Mouse (Mus musculus) layer of hippocampus, postnatal 36 days (tissue): ENCODE data around the gene Plin5. TPM values are rescaled to one million over a fixed set of nuclear protein-coding genes. Genes with fewer than 3 reads are reported as not detected.
"Not testable (repeated sequence)": the region's sequence is repeated elsewhere in the genome, so short reads cannot be mapped to it uniquely, and the experiment has no call there.

Source experiments
- DNase-seq, 2 experiments: peaks; one replicate each; pipeline ENCODE4 v3.0.0; 2022
- total RNA-seq, 2 experiments: library from RNA; stranded (reverse); gene quantifications; 2 replicates each; pipeline ENCODE4 v1.2.3; 2021

The Plin5 gene
- total RNA-seq, 2 experiments from 2014 or later = 0.40 to 0.63 TPM

GRCm38 (mm10) chr17:56066451-56066850 lies 50.9 kb downstream of the Plin5 start:
- no peak for DNase-seq

GRCm38 (mm10) chr17:56065715-56066114 lies 51.7 kb downstream of the Plin5 start:
- not testable (repeated sequence) for DNase-seq

- DNase-seq = no peak
These were observed 55.3 kb downstream of the Plin5 start for GRCm38 (mm10) chr17:56062081-56062480.

Other genes starting within 250 kb of the Plin5 start
- gene Zfp119a, start 238.7 kb downstream of the Plin5 start, total RNA-seq = 1 to 10 TPM; 6.0 to 6.5 TPM
- gene Zfp959, start 225.5 kb downstream of the Plin5 start, total RNA-seq = 1 to 10 TPM; 8.7 to 9.3 TPM
- gene Zfp119b, start 168.1 kb downstream of the Plin5 start, total RNA-seq = 1 to 10 TPM; 3.4 to 5.4 TPM
- 1 to 10 TPM; 1.1 to 1.2 TPM for gene Ebi3, start 165.0 kb downstream of the Plin5 start, total RNA-seq
- 10 to 100 TPM; 17.4 to 20.5 TPM for gene Yju2, start 158.5 kb downstream of the Plin5 start, total RNA-seq
- 10 to 100 TPM; 24.4 to 26.8 TPM for gene Shd, start 147.1 kb downstream of the Plin5 start, total RNA-seq
- gene Fsd1, start 131.1 kb downstream of the Plin5 start, total RNA-seq = 10 to 100 TPM; 70.1 to 75.8 TPM
- gene Stap2, start 112.0 kb downstream of the Plin5 start, total RNA-seq = 1 to 10 TPM; 2.1 TPM
- 100 to 1,000 TPM in 1 of 2 experiments, 10 to 100 TPM in 1; 95.5 to 102 TPM for gene Mpnd, start 111.9 kb downstream of the Plin5 start, total RNA-seq
- gene Sh3gl1, start 81.0 kb downstream of the Plin5 start, total RNA-seq = 10 to 100 TPM; 61.5 to 69.6 TPM
- 1 to 10 TPM; 2.5 to 3.6 TPM for gene Chaf1a, start 77.2 kb downstream of the Plin5 start, total RNA-seq
- gene Ubxn6, start 42.6 kb downstream of the Plin5 start, total RNA-seq = 10 to 100 TPM; 84.6 to 87.3 TPM
- gene Hdgfl2, start 38.0 kb downstream of the Plin5 start, total RNA-seq = 100 to 1,000 TPM; 115 to 121 TPM
- gene Plin4, start 7.8 kb downstream of the Plin5 start, total RNA-seq = 1 to 10 TPM; 1.4 to 6.8 TPM
- gene Lrg1, start 4.4 kb upstream of the Plin5 start, total RNA-seq = 1 to 10 TPM in 1 of 2 experiments, under 1 TPM in 1; 0.40 to 1.7 TPM
- 100 to 1,000 TPM; 129 to 138 TPM for gene Sema6b, start 22.7 kb upstream of the Plin5 start, total RNA-seq
- gene Tnfaip8l1, start 44.9 kb upstream of the Plin5 start, total RNA-seq = 1 to 10 TPM; 5.3 to 7.3 TPM
- 10 to 100 TPM; 40.9 to 44.0 TPM for gene Mydgf, start 66.3 kb upstream of the Plin5 start, total RNA-seq
- 10 to 100 TPM; 68.2 to 70.9 TPM for gene Dpp9, start 101.3 kb upstream of the Plin5 start, total RNA-seq
- 10 to 100 TPM; 34.3 to 35.7 TPM for gene Fem1a, start 139.2 kb upstream of the Plin5 start, total RNA-seq
- gene Ticam1, start 159.2 kb upstream of the Plin5 start, total RNA-seq = 1 to 10 TPM; 6.1 to 6.7 TPM
- 10 to 100 TPM; 10.9 to 15.0 TPM for gene Plin3, start 175.3 kb upstream of the Plin5 start, total RNA-seq
- gene Arrdc5, start 182.7 kb upstream of the Plin5 start, total RNA-seq = not detected
- gene Uhrf1, start 185.7 kb upstream of the Plin5 start, total RNA-seq = 1 to 10 TPM; 1.2 to 1.3 TPM
- 10 to 100 TPM; 84.3 to 96.2 TPM for gene Kdm4b, start 208.5 kb upstream of the Plin5 start, total RNA-seq